Mouse (Mus musculus) gastrocnemius, postnatal 4 days (tissue): Measurements from ENCODE around the gene Npepps. TPM values are rescaled to one million over a fixed set of nuclear protein-coding genes. Genes with fewer than 3 reads are reported as not detected.
"Not testable (repeated sequence)": the region's sequence is repeated elsewhere in the genome, so short reads cannot be mapped to it uniquely, and the experiment has no call there.

Source experiments
- DNase-seq, 2 experiments: peaks; one replicate each; pipeline ENCODE4 v3.0.0; 2021 to 2022; ENCODE audit warnings: low spot score in 2 of 2, mixed read lengths in 2 of 2
- total RNA-seq, 2 experiments: library from RNA; stranded (reverse); gene quantifications; 2 replicates each; pipeline ENCODE4 v1.2.3; 2021

Gene Npepps
- total RNA-seq, 2 experiments from 2014 or later: 75.8 to 80.0 TPM

GRCm38 (mm10) chr11:97299939-97300338 is 19.5 kb upstream of the Npepps start:
- DNase-seq: no peak

DNA sequence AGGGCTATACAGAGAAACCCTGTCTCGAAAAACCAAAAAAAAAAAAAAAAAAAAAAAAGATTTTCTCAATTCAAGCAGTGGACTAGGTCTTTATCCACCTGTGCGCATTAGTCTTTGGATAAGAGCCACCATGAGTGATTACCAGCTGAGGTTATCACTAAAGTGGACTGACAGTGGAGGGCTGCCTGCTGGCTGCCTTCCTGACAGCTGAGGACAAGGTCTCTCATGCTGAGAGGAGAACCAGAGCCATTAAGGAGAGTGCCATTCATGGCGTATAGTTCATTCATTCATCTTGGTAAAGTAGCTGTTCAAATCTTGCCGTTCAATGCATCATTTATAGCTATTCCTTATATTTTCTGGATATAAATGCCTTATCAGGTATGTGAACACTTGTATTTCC is 16.1 kb upstream of the Npepps start:
- DNase-seq: no peak

- no peak for DNase-seq
Observed at GRCm38 (mm10) chr11:97292731-97293130, 12.3 kb upstream of the Npepps start.

DNA sequence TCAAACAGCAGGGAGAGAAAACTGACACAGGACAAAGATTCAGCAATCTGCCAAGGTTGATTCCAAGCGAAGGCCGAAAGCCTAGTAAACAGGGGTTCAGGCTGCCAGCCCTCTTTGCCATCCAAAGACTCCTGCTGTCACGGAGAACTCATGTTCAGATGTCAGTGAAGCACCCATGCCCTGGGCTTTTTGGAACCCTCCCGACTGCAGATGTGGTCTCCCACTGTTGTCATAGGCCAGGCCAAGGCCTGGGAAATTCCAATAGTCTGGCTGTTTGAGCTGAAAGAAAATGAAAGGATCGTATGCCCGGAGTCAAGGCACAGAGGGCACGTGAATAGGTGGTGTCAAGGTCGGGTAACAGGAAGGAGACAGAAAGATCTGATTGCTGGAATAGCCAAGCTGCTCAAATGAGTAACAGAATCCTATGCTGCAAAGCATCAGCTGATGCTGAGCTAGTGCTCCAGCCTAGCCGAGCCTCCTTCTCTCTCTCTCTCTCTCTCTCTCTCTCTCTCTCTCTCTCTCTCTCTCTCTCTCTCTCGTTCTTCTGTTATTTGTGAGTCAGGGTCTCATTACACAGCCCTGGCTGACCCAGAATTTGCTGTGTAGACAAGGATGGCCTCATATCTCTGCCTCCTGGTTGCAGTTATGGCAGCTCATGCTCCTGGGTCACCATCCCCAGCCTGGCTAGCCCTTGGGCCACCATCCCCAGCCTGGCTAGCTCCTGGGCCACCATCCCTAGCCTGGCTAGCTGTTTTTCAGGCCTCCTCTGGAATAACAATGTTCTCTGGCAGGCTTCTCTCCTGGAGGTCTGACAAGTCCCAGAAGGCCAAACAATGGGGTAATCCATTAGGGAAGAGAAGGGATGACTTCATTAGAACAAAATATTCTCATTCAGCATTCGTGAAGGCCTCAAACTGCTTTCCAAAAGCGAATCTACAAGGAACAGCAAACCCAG is 9.1 kb upstream of the Npepps start:
- peak in 1 of 2 experiments; percentile 22 for DNase-seq

DNA sequence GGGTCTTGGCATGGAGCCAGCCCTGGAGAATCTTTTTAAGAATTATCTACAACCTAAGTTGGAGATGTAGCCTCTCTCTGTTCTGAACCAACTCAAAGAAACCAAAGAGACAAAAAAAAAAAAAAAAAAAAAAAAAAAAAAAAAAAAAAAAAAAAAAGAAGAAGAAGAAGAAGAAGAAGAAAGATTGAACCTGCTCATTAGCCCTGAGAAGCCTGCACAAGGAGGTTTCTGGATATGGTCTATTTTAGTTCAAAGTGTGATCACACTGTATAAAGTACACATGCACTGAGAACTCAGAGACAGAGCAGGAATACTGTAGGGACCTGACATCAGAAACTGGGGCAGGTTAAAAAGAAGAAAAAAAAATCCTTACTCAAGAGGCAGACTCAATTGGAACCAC is 7.2 kb upstream of the Npepps start:
- no peak for DNase-seq

GRCm38 (mm10) chr11:97286973-97287372 is 6.5 kb upstream of the Npepps start:
- DNase-seq: no peak

- DNase-seq: no peak
Observed at GRCm38 (mm10) chr11:97285852-97286775, 5.7 kb upstream of the Npepps start.

DNA sequence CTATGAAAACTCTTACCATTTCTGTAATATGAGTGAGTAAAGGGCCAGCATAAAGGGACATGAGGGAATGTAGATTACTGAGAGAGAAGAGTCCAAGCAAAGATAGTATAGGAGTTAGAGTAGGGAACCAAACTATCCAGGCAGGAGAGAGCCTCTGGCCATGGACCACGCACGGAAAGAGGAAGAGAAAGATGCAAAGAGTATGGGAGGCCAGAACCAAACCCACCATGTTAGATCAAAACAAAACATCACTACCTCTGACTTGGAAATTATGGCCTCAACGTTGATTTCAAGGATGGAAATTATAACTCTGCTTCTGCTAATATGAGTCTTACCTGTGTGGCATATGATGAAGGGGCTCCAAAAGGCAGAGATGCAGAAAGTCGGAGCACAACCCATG is 4.4 kb upstream of the Npepps start:
- DNase-seq: no peak

DNA sequence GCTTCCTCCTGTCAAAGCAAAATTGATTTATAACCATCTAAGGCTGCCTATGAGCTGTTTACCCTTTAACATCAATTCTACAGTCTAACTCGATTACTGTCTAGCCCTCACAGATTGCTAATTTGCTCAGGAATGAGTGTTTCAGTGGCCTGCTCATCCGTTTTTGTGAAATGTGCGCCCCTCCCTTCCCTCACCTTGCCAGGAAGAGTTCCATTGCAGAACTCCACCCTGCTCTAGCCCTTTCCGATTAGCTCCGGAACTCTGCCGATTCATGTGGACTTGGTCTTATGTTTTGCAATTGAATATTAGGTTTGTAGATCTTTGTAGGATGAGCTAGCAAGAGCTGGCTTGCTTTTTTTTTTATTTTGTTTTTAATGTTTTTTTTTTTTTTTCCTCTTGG is 1.7 kb upstream of the Npepps start:
- no peak for DNase-seq

DNA sequence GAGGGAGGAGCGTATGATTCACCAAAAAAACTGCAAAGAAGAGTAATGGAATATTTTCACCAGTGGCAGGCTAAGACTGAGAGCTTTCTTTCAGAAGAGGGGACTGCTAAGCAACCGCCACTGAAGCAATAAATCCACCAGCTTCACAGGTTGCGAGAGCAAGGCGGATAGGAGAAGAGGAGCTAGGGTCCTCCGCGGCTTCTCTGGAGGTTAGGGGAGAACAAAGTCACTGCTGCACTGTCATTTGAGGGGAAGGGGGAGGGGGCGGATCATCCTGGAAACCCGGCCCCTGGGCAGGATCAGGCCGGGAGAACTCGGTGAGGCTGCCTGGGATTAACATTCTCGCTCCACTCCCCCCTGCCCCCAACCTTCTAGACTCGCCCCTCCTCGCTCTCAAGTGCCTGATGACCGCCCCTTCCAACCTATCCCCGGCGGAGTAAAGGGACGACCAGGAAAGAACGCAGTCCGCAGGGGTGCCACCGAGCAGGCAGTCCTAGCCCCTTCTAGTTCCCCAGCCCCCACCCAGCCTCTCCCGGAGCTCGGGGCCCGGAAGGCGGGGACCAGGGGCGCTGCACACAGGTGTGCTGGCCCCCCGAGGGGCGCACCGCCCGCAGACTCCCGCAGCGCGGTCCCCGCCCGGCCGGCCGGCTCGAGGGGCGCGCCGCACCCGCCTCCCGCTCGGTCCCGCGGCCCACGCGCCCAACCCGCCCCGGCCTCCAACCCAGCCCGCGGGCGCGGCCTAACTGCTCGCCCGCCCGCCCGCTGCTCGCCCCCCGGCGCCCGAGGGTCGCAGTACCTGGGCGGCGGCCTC is 828 bp downstream of the Npepps start:
- DNase-seq: peak; percentile 32 to 61

- DNase-seq: no peak
Observed at GRCm38 (mm10) chr11:97279040-97279404, 1.4 kb downstream of the Npepps start.

DNA sequence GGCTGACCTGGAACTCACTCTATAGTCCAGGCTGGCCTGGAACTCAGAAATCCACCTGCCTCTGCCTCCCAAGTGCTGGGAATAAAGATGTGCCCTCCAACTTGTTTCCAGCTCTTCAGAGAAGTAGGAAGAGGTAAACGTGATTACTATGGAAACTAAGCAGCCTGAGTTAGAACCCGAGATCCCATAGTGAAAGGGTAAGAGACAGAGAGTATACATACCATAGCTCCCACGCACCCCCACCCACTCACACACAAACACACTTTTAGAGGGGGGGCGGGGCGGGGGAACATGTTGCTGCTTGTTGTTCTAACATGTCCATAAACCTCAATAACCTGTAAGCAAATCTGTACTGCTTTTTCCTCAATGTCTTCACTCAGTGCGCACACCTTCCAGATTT is 2.0 kb downstream of the Npepps start:
- no peak for DNase-seq

GRCm38 (mm10) chr11:97277166-97277565 is 3.3 kb downstream of the Npepps start:
- DNase-seq: no peak

GRCm38 (mm10) chr11:97276019-97276418 is 4.4 kb downstream of the Npepps start:
- DNase-seq: no peak

- DNase-seq: no peak
Observed at GRCm38 (mm10) chr11:97275349-97275748, 5.1 kb downstream of the Npepps start.

GRCm38 (mm10) chr11:97274947-97275346 is 5.5 kb downstream of the Npepps start:
- not testable (repeated sequence) for DNase-seq

DNA sequence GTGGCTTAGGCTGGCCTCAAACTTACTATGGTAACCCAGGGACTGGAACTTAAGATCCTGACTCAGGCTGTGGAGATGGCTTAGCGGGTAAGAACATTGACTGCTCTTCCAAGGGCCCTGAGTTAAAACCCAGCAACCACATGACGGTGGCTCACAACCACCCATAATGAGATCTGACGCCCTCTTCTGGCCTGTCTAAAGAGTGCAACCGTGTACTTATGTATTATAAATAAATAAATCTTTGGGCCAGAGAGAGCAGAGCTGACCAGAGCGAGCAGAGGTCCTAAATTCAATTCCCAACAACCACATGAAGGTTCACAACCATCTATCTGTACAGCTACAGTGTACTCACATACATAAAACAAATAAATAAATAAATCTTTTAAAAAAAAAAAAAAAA is 6.8 kb downstream of the Npepps start:
- DNase-seq: no peak

DNA sequence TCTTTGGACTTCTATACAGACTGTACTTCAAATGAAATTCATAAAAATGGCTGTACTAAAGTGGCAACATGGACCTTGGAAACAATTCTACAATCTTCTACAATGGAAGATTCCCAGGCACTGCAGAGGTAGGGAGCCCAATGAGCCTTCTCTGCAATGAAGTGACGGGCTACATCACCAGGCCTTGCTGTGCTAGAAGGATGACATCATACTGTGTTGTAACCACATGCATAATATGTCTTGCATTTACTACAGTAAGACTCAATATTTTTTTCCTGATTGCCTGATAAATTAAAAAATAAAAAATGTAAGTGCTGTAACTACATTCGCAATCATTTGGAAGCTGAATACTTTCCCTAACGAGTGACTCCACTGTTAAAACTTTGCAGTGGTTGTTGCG is 7.6 kb downstream of the Npepps start:
- DNase-seq: no peak

DNA sequence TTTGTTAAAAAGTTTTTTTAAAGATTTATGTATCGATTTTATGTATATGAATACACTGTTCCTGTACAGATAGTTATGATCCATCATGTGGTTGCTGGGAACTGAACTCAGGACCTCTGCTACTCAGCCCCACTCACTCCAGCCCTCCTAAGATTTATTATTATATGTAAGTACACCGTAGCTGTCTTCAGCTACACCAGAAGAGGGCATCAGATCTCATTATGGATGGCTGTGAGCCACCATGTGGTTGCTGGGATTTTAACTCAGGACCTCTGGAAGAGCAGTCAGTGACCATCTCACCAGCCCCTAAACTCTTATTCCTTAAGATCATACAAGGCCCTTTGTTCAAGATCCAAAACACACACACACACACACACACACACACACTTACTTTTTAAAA is 10.4 kb downstream of the Npepps start:
- DNase-seq: not testable (repeated sequence)

- DNase-seq: not testable (repeated sequence)
Observed at GRCm38 (mm10) chr11:97266544-97266943, 13.9 kb downstream of the Npepps start.

DNA sequence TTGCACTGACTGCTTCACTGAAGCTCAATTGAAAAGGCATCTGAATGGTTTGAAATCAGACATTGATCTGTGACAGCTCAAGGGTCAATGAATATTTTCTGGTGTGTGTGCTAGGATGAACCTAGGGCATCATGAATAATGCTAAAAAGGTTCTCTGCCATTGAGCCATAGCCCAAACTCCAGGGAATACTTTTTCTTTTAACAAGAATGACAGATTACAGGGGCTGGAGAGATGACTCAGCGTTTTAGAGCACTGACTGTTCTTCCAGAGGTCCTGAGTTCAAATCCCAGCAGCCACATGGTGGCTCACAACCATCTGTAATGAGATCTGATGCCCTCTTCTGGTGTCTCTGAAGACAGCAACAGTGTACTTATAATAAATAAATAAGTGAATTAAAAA is 30.8 kb downstream of the Npepps start:
- DNase-seq: not testable (repeated sequence)
